Mouse (Mus musculus) R1 (cell line): ENCODE measurements around the gene Ntn5.
A peak's percentile ranks its signal among the peaks of the same experiment; 100 is the strongest.
"Not testable (repeated sequence)": the region's sequence is repeated elsewhere in the genome, so short reads cannot be mapped to it uniquely, and the experiment has no call there.

Source experiments
- DNase-seq: peaks from one replicate; pipeline ENCODE4 v3.0.0-alpha.2; 2018; ENCODE audit warnings: low read depth, low spot score

Gene Ntn5

GRCm38 (mm10) chr7:45683396-45684050 lies at the start of gene Ntn5:
Gene Ntn5, plus strand, starts transcription at chr7:45684022.
- DNase-seq: no peak

GRCm38 (mm10) chr7:45634946-45635681 lies 48.7 kb upstream of the Ntn5 start:
- DNase-seq: peak; percentile 50

- peak; percentile 52 for DNase-seq
Measured at GRCm38 (mm10) chr7:45635711-45636688, 47.8 kb upstream of the Ntn5 start.

GRCm38 (mm10) chr7:45637710-45638109 lies 46.1 kb upstream of the Ntn5 start:
- no peak for DNase-seq

GRCm38 (mm10) chr7:45638623-45639401 lies 45.0 kb upstream of the Ntn5 start:
- DNase-seq: peak; percentile 98

GRCm38 (mm10) chr7:45639561-45640027 lies 44.2 kb upstream of the Ntn5 start, which contains the start of gene Mamstr:
Gene Mamstr, plus strand, starts transcription at chr7:45639977.
- DNase-seq: peak; percentile 77

- no peak for DNase-seq
Measured at GRCm38 (mm10) chr7:45640191-45640957, 43.4 kb upstream of the Ntn5 start.

GRCm38 (mm10) chr7:45641391-45642040 lies 42.3 kb upstream of the Ntn5 start:
- DNase-seq: no peak

GRCm38 (mm10) chr7:45642083-45642482 lies 41.7 kb upstream of the Ntn5 start:
- no peak for DNase-seq

GRCm38 (mm10) chr7:45642503-45643255 lies 41.1 kb upstream of the Ntn5 start:
- no peak for DNase-seq

- DNase-seq: peak; percentile 100
Measured at GRCm38 (mm10) chr7:45643441-45644178, 40.2 kb upstream of the Ntn5 start.

- peak; percentile 59 for DNase-seq
Measured at GRCm38 (mm10) chr7:45644183-45644582, 39.6 kb upstream of the Ntn5 start.

GRCm38 (mm10) chr7:45644872-45645590 lies 38.8 kb upstream of the Ntn5 start:
- DNase-seq: no peak

- DNase-seq: no peak
Measured at GRCm38 (mm10) chr7:45645591-45645971, 38.2 kb upstream of the Ntn5 start.

GRCm38 (mm10) chr7:45646671-45647070 lies 37.2 kb upstream of the Ntn5 start:
- no peak for DNase-seq

GRCm38 (mm10) chr7:45649351-45649750 lies 34.5 kb upstream of the Ntn5 start:
- no peak for DNase-seq

GRCm38 (mm10) chr7:45650484-45650883 lies 33.3 kb upstream of the Ntn5 start:
- not testable (repeated sequence) for DNase-seq
